Mouse (Mus musculus) brain, embryonic 14.5 days (tissue): ENCODE measurements at regions not wholly inside any gene's neighbourhood (a gene's known extent, or its start where the extent isn't known, plus 50 kb on each side); places are given as distances from the start of the nearest gene placed in this dataset.

ENCODE experiments used
- CTCF ChIP-seq: fragments of 200-500 bp; IDR thresholded peaks from 2 replicates; pipeline ENCODE4 v1.5.1; 2012; ENCODE audit warnings: inconsistent platforms, mild to moderate bottlenecking, moderate library complexity, borderline replicate concordance; ENCODE audit not compliant: insufficient read depth, insufficient read length; ENCODE audit errors: extremely low read depth
- POLR2A ChIP-seq: fragments of 200-500 bp; IDR thresholded peaks from 2 replicates; pipeline ENCODE4 v1.6.1; 2012; ENCODE audit warnings: mild to moderate bottlenecking, inconsistent platforms, borderline replicate concordance; ENCODE audit not compliant: poor library complexity, insufficient read depth, insufficient read length, severe bottlenecking; ENCODE audit errors: extremely low read depth

- TF ChIP-seq POLR2A: no peak
- no peak for TF ChIP-seq CTCF
Measured at GRCm38 (mm10) chr16:50942291-50942690, 351.3 kb upstream of the Ccdc54 start.
